Mouse (Mus musculus): ENCODE results near the gene 9130019O22Rik.
"Not testable (repeated sequence)": the region's sequence is repeated elsewhere in the genome, so short reads cannot be mapped to it uniquely, and the experiment has no call there.

The 9130019O22Rik gene

DNA sequence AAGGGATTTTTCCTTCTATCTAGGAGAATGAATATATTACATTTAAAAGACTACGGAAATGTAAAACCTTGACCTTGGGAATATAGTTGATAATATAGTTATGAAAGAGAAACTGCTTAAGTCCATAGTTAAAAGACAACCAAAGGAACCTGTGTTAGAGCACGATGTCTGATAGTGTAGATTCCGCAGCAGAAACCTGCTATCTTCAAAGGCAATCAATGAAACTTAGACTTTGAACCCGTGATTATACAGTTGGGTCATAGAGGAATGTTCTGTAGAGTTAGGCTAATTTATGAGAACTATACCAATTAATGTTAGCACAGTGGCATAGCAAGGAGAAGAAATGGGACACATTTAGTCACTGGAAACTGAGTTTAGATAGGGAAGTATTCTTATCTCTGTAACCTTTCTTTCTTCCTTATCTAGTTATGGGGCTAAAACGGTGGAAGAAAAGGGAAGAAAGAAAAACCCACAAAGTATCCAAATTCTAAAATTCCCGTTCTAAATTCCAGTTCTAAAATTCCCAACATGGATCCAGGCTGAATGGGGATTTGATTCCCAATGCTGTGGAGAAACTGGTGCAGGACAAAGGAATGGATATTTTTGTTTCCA is 8.6 kb downstream of the 9130019O22Rik start:
- no peak for ATAC-seq (ENCODE audit: insufficient number of reproducible peaks, low FRiP score, low TSS enrichment)

DNA sequence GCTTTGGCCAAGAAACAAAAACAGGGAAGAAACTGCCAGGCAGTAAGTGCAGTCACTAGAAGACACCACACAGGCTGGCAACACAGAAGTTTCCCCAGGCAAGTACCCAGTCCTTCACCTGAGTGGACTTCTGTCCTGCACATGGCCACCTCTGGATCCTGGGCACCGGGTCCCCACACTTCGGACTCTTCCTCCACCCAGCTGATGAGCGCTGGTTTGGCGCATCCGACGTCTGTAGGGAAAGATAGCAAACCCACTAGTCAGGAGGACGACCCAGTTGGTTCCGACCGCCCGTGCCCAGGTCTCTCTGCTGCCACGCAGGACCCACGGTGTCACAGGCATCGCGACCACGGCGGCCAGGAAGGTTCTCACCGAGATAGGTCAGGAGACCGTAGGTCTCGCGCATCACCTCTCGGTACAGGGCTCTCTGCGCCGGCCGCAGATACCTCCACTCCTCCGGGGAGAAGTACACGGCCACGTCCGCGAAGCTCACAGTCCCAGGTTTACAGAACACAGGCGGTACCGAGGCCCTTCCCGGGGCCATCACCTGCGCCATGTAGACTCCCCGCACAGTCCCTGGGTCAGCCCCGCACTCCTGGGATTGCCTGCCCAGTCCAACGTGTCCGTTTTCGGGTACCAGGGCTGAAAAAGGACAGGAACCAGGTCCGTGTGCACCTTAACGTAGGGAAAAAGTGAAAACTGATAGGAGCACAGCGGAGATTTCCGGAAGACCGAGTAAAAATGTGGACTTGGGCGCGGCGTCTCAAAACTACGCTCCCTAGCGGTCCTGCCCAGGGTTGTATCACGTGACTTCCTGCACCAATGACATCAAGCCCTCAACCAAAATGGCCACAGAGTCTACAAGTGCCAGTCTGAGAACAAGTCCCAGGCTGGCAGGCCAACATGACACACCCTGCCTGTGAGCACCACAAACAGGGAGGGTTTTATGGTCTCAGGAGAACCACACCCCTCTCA is 11.4 kb downstream of the 9130019O22Rik start, which contains the start of gene Zfp747:
Gene Zfp747 (minus strand): TSS at position 780 of the 975 bp plus-strand sequence.
- ATAC-seq (ENCODE audit: insufficient number of reproducible peaks, low FRiP score, low TSS enrichment) = peak; percentile 91; the same call in 1 of the 2 replicates

DNA sequence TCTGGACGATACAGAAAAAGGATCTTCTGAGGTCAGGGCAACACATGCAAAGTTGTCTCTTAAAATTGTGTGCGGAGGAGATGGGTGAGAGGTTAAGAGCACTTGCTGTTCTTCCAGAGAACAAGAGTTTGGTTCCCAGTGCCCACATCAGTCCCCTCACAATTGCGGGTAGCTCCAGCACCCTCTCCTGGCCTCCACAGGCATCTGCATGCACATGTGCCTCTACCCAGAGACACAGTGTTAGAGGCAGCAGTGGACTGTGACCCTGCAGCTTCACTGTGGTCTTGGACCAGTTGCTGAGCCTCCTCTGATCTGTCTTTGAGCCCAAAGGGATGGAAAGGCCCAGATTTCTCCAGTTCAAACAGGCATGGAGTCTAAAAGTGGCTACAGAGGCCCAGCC is 15.1 kb downstream of the 9130019O22Rik start:
- not testable (repeated sequence) for ATAC-seq (ENCODE audit: insufficient number of reproducible peaks, low FRiP score, low TSS enrichment)

DNA sequence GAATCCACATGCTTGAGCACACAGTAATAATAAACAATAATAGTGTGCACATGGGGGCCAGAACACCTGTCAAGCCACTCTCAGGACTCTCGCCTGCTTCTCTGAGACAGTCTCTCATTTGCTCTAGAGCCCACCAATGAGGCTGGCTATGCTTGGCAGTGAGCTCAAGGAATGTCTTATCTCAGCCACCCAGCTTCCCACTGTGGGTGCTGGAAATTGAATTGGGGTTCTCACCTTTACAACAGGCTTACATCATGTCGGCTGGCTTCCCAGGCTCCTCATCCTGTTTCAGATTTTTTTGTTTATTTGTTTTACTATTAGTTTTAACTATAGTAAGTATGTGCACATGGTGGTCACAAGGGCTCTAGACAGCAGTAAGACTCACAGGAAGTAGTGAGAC is 15.8 kb downstream of the 9130019O22Rik start:
- ATAC-seq (ENCODE audit: insufficient number of reproducible peaks, low FRiP score, low TSS enrichment) = no peak

DNA sequence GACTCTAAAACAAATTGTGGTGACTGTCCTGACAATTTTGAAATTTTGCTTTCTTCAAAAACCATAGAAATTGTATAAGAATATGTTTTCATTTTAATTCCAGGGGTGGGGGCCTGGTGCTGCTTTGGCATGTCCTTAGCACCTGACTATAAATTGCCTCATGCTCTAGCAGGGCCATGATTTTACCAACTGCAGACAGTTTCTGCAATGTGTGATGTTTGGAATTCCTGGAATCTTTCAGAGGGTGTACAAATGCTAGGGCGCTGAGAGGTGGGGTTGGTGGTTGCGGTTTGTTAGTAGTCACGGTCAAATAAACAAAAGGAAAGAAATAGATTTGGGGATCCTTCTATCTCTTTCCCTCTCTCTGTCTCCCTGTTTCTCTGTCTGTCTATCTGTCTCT is 20.7 kb downstream of the 9130019O22Rik start:
- no peak for ATAC-seq (ENCODE audit: insufficient number of reproducible peaks, low FRiP score, low TSS enrichment)

DNA sequence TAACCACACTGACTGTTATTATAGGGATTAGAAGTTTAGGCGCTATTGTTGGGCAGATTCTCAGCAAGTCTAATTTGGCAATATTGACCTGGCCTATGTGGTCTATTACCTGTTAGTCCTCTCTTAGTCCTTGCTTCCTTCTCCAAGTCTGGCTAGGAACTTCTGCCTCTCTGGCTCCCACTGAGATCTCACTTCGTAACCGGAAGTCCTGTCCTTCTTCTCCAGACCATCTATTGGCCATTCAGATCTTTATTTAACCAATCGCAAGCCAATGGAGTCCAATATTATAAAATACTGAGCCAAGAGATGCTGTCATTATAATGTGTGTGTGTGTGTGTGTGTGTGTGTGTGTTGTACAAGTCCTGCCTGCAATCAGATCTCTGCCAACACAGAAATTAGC is 22.8 kb downstream of the 9130019O22Rik start:
- no peak for ATAC-seq (ENCODE audit: insufficient number of reproducible peaks, low FRiP score, low TSS enrichment)

DNA sequence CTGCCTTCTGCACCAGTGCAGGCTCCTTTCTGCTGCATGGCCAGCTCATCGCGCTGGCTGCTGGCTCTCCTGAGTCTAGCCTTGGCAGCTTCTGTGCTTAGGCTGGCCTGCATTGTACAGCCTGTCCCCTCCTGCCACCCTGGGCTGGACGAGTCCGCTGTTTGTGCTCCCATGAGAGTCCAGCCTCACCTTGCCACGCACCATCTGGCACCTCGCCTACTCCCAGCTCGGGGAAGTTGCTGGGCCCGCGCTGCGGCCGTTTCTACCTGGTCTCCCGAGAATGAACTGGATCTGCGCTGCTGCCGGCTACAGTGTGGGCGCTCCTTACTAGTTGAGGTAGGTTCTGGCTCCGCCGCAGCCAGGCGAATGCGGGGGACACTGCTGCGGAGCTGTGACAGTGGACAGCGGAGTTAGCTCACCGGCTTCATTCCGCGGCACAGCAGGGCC is 23.5 kb downstream of the 9130019O22Rik start:
- peak; percentile 74; the same call in 1 of the 2 replicates for ATAC-seq (ENCODE audit: insufficient number of reproducible peaks, low FRiP score, low TSS enrichment)

DNA sequence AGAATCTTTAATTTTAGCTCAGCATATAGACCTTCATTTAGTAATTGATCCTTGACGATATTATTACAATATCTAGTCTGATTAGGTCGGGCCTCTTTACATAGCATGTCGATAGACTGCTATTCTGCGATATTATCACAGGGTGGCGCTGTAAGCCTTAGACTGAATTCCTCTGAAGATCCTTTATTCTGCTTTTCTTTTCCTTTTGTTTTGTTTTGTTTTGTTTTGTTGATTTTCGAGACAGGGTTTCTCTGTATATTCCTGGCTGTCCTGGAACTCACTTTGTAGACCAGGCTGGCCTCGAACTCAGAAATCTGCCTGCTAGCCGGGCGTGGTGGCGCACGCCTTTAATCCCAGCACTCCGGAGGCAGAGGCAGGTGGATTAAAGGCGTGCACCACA is 24.5 kb downstream of the 9130019O22Rik start:
- not testable (repeated sequence) for ATAC-seq (ENCODE audit: insufficient number of reproducible peaks, low FRiP score, low TSS enrichment)

DNA sequence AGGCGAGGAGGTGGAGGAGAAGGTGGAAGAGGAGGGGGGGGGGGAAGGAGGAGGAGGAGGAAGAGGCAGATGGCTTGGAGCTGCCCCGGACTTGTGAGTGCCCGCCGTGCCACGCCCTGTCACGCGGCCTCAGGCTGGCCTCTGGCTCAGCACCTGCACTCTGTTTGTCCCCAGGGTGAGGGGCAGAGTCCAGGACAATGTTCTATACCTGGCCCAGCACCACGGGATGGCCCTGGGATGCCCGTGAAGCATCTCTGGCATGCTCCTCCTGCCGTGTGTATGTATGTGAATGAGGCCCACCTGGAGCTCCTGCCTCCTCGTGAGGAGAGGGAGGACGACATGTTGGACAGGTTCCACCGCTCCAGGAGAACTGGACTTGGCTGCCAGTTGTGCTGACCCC is 25.5 kb downstream of the 9130019O22Rik start:
- ATAC-seq (ENCODE audit: insufficient number of reproducible peaks, low FRiP score, low TSS enrichment) = no peak

DNA sequence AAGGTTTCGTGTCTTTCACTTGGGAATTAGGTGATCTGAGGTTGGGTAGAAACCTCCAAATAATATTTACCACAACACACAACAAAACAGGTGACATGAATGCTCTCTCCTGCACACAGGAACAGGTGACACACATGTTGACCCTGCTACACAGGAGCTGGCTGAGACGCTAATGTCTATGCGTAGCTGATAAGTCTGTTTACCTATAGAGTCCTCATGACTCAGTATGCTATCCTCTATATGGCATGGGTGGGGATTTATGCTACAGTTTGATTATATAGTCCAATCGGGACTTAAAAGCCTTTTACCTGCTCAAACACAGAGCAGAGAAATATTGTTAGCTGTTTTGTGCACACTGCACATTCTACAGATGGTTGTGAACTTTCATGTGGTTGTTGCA is 26.7 kb downstream of the 9130019O22Rik start:
- ATAC-seq (ENCODE audit: insufficient number of reproducible peaks, low FRiP score, low TSS enrichment) = no peak

DNA sequence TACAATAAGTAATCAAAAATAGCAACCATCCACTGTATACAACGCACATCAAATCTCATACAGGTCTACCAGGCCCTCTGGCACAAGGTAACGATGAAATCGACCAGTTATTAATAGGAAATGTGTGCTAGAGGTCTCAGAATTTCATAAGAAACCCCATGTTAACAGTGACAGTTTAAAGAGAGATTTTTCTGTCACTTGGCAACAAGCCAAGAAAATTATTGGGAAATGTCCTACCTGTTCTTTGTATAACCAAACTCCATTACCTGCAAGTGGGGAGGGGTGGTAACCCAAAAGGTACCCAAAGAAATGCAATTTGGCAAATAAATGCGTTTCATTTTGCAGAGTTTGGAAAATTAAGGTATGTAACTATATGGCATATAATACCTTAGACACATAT is 28.5 kb downstream of the 9130019O22Rik start:
- no peak for ATAC-seq (ENCODE audit: insufficient number of reproducible peaks, low FRiP score, low TSS enrichment)

DNA sequence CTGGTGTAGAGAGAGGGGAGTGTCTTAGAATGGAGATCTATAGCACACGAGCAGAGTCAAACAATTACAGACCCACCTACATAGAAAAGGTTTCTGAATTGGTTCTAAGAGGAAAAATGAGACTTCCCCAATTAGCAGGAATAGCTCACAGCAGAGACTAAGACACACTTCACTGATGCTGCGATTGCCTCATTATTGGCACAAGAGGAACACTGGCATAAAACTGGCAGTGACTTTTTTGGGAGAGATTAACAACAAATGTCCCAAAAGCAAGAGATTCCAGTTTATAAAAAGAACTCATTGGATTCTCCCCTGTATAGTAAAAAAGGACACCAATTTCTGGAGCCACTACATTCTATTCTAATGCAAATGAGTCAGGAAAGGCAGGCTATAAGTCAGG is 29.1 kb downstream of the 9130019O22Rik start:
- no peak for ATAC-seq (ENCODE audit: insufficient number of reproducible peaks, low FRiP score, low TSS enrichment)

DNA sequence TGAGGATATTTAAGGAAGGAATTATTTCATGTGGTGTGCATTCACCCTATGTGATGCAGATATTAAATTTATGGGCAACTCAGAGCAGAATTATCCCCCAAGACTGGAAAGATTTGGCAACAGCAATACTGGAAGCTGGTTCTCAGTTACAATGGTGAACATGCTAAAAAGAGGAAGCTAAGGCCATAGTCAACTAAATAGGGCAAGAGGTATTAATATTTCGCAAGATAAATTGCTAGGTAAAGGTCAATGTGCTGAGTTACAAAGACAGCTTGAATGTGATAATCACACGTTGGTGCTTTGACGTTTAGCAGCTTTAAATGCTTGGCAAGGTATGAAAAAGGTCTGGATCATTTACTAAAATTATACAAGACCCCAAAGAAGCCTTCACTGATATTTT is 31.2 kb downstream of the 9130019O22Rik start:
- no peak for ATAC-seq (ENCODE audit: insufficient number of reproducible peaks, low FRiP score, low TSS enrichment)

DNA sequence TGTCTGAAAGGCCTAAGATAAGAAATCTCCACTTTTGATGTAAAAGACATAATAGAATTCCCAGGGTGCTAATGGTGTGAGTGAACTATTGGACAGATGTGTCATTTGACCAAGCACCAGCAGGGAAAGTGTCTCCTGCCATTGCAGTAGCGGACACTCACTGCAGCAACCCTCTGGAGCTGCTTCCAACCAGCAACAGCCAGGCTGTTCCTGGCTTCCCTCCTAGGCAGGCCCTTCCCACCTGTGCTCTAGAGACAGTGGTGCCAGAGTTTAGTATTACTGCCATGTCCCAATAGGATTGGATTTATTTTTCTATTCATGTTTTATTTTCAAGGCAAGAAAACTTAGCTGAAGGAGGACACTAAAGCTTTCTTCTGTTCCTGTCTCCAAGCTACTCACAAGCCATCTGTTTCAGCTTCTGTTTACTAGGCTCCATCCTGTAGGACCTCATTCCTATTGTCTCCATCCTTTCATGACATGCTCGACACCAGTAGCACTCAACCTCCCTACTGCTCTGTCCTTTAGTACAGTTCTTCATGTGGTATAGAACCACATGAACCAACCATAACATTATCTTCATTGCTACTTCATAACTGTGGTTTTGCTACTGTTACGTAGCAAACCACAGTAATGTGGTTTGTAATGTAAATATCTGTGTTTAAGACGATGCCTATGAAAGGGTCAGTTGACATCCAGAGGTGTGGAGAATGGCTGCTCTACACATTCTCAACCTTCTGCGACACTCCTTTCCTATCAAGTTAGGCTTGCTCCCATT is 35.5 kb downstream of the 9130019O22Rik start:
- ATAC-seq (ENCODE audit: insufficient number of reproducible peaks, low FRiP score, low TSS enrichment) = no peak

DNA sequence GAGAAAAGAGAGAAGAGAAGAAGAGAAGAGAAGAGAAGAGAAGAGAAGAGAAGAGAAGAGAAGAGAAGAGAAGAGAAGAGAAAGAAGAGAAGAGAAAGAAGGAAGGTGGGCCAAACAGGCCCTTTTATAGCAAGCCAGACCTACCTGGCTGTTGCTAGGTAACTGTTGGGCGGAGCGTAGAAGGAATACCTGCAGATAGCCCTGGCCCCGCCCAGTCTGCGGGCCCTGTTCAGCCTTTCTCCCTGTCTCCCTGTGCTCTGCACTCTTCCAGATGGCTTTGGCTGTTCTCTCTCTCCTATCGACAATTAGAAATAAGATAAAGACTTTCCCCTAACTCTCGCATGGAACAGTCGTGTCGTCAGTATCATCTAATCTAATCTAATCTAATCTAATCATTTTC is 40.3 kb downstream of the 9130019O22Rik start:
- no peak for ATAC-seq (ENCODE audit: insufficient number of reproducible peaks, low FRiP score, low TSS enrichment)

DNA sequence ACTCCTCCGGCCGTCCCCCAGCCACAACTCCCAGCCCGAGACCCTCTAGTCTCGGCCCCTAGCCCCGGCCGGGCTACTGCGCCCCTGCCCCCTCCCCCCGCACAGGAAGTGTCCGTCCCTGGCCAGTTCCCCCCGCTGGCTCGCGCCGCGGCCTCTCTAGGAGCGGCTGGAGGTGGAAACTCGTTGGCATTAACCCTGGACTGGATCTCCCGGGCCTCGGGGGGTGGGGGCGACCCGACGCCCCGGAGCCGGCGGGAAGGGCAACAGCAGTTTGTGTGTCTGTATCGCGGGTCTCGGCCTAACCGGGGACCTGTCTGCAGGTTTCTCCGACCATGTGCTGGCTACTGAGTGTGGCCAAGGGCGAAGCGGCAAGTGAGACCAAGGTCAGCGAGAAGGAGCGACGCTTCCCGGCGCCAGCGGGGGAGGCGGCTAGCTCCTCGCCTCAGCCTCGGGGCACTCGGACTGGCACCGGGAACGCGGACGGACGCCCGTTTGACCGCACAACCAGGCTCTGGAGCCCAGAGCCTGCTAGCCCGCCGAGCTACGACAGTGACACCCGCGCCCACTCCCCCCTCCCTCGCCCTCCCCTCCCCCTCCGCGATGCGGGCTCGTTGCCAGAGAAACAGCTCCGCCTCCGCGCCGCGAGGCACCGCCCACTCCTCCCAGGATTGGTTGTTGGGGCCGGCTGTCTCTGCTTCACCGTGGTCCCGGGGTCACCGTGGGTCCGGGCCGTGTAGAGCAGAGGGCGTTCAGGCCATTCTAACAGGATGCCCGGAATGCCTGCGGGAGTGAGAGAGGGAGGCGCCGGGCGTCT is 41.2 kb downstream of the 9130019O22Rik start, which contains the start of gene Zfp768:
Gene Zfp768 (minus strand): TSS at position 78 of the 814 bp plus-strand sequence.
- peak; percentile 83 for ATAC-seq (ENCODE audit: insufficient number of reproducible peaks, low FRiP score, low TSS enrichment)

DNA sequence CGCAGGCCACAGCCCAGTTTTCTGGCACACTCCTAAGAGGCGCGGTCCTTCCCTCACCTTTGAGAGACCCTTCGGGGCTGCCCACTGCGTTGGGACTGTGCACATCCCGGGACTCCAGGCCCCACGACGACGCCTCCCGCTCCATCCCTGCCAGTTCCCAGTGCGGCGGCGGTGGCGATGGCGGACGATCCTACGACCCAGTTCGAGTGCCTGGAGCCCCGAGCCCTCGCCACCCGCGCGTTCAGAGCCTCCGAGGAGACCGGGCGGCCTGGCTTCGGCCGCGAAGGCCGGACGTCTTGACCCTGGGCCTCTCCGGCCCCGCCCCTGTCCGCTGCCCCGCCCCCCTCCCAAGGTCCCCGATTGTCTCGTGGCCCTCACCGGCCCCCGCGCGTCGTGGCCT is 41.9 kb downstream of the 9130019O22Rik start:
- no peak for ATAC-seq (ENCODE audit: insufficient number of reproducible peaks, low FRiP score, low TSS enrichment)

DNA sequence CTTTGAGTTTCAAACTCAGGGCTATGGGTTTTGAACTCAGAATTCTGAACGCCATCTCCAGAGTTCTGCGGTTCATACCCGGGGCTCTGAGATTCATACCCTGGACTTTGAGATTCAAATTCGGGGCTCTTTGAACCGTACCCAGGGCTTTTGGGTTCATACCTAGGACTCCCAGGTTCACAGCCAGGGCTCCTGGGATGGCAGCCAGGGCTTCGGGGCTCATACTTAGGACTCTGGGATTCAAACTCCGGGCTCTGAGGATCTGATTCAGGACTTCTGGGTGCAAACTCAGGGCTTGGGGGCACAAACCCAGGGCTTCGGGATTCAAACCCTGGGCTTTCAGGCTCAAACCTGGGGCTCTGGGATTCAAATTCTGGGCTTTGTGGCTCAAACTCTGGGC is 42.6 kb downstream of the 9130019O22Rik start:
- ATAC-seq (ENCODE audit: insufficient number of reproducible peaks, low FRiP score, low TSS enrichment) = no peak

DNA sequence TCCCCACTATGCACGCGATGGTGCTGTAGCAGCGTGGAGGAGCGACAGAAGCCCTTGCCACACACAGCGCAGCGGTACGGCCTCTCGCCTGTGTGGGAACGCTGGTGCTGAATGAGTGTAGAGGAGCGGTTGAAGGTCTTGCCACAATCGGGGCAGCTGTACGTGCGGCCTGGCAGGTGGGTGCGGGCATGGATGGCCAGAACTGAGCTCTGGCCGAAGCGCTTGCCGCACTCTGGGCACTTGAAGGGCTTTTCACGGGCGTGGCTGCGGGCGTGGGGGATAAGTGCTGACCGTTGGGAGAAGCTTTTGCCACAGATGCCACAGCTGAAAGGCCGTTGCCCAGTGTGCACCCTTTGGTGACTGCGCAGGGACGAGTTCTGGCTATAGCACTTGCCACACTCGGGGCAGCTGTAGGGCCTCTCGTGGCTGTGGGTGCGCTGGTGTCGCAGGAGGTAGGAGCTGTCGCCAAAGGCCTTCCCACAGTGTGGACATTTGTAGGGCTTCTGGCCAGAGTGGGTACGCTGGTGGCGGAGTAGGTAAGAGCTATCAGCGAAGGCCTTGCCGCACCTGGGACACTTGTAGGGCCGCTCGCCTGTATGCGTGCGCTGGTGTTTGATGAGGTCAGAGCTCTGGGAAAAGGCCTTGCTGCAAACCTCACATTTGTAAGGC is 43.5 kb downstream of the 9130019O22Rik start:
- ATAC-seq (ENCODE audit: insufficient number of reproducible peaks, low FRiP score, low TSS enrichment) = no peak

All from cerebellum, adult (tissue).